Mouse (Mus musculus) c-Kit-positive CD71-positive TER-119-positive erythroid progenitor cells, embryonic 14.5 days (primary cell): Measurements from ENCODE around the gene Hoxd10.

Experiments
- DNase-seq: peaks from one replicate; pipeline ENCODE4 v3.0.0-alpha.2; 2013; ENCODE audit warnings: low spot score

Gene Hoxd10

GRCm38 (mm10) chr2:74691022-74691951 is at the start of gene Hoxd10:
Gene Hoxd10 (plus strand): TSS chr2:74691924.
- no peak for DNase-seq

GRCm38 (mm10) chr2:74642431-74642830 is 49.3 kb upstream of the Hoxd10 start:
- DNase-seq: no peak

GRCm38 (mm10) chr2:74645631-74646030 is 46.1 kb upstream of the Hoxd10 start:
- no peak for DNase-seq

- no peak for DNase-seq
Measured at GRCm38 (mm10) chr2:74647082-74647864, 44.5 kb upstream of the Hoxd10 start.

- DNase-seq: no peak
Measured at GRCm38 (mm10) chr2:74652996-74653340, 38.8 kb upstream of the Hoxd10 start.

- DNase-seq: no peak
Measured at GRCm38 (mm10) chr2:74653781-74654535, 37.8 kb upstream of the Hoxd10 start.

GRCm38 (mm10) chr2:74654743-74655419 is 36.8 kb upstream of the Hoxd10 start:
- no peak for DNase-seq

- DNase-seq: no peak
Measured at GRCm38 (mm10) chr2:74655420-74655781, 36.3 kb upstream of the Hoxd10 start.

GRCm38 (mm10) chr2:74655821-74656631 is 35.7 kb upstream of the Hoxd10 start:
- DNase-seq: no peak

GRCm38 (mm10) chr2:74656632-74657021 is 35.1 kb upstream of the Hoxd10 start:
- no peak for DNase-seq

GRCm38 (mm10) chr2:74657251-74658023 is 34.3 kb upstream of the Hoxd10 start:
- no peak for DNase-seq

GRCm38 (mm10) chr2:74658024-74658666 is 33.6 kb upstream of the Hoxd10 start:
- DNase-seq: no peak

- no peak for DNase-seq
Measured at GRCm38 (mm10) chr2:74658667-74659371, 32.9 kb upstream of the Hoxd10 start.

GRCm38 (mm10) chr2:74659507-74660005 is 32.2 kb upstream of the Hoxd10 start, which contains the start of gene Evx2:
Gene Evx2 (minus strand): TSS chr2:74659557.
- no peak for DNase-seq

- DNase-seq: no peak
Measured at GRCm38 (mm10) chr2:74660421-74661375, 31.0 kb upstream of the Hoxd10 start.

- DNase-seq: no peak
Measured at GRCm38 (mm10) chr2:74661685-74662084, 30.0 kb upstream of the Hoxd10 start.

GRCm38 (mm10) chr2:74663291-74663925 is 28.3 kb upstream of the Hoxd10 start:
- no peak for DNase-seq
